Mouse (Mus musculus) lung, postnatal 0 days (tissue): ENCODE data around the gene Ccdc183.

Experiments
- CTCF ChIP-seq: IDR thresholded peaks from 2 replicates; pipeline ENCODE4 v1.5.1; 2016; ENCODE audit warnings: antibody characterized with exemption, mild to moderate bottlenecking
- EP300 ChIP-seq: IDR thresholded peaks from 2 replicates; pipeline ENCODE4 v1.6.1; 2016; ENCODE audit warnings: antibody characterized with exemption, mild to moderate bottlenecking, control low read depth

- TF ChIP-seq CTCF (no peak), EP300 (no peak)
These were observed 38.4 kb downstream of the Ccdc183 start for GRCm38 (mm10) chr2:25578796-25579736.
